Mouse (Mus musculus) heart, embryonic 14.5 days (tissue): ENCODE measurements around the gene Sipa1l3. TPM values are rescaled to one million over a fixed set of nuclear protein-coding genes. Genes with fewer than 3 reads are reported as not detected.

Experiments used
- ATAC-seq: fragments of 200-750 bp; cut with Nextera tagmentation; 2 replicates; pipeline ENCODE4 v1.8.0; 2017; ENCODE audit warnings: low read depth, moderate TSS enrichment; ENCODE audit not compliant: insufficient number of reproducible peaks, insufficient read depth, low FRiP score
- H3K27ac ChIP-seq, 2 experiments: fragments of 200-500 bp in 1 of 2; fragments of 300-500 bp in 1 of 2; sonication (generic) in 1 of 2; replicated peaks in 1 of 2; 2 replicates each; pipeline ENCODE4 v1.5.1; 2012 to 2014; ENCODE audit warnings: low read depth in 2 of 2, low read length in 2 of 2, control low read depth in 1 of 2, mild to moderate bottlenecking in 1 of 2, mixed read lengths in 1 of 2; ENCODE audit not compliant: control insufficient read depth in 1 of 2, insufficient read depth in 1 of 2
- H3K27me3 ChIP-seq: fragments of 300-500 bp; sonication (generic); 2 replicates; pipeline ENCODE4 v1.6.1; 2014; ENCODE audit warnings: mild to moderate bottlenecking, low read length, control low read depth; ENCODE audit not compliant: control insufficient read depth, insufficient read depth
- H3K36me3 ChIP-seq: fragments of 300-500 bp; sonication (generic); 2 replicates; pipeline ENCODE4 v1.6.1; 2014; ENCODE audit warnings: mild to moderate bottlenecking, control low read depth, low read length, mixed read lengths; ENCODE audit not compliant: control insufficient read depth, insufficient read depth
- H3K4me1 ChIP-seq, 2 experiments: fragments of 200-500 bp in 1 of 2; fragments of 300-500 bp in 1 of 2; sonication (generic) in 1 of 2; 2 replicates each; pipeline ENCODE4 v1.6.1; 2012 to 2014; ENCODE audit warnings: low read length in 2 of 2, control low read depth in 1 of 2, mixed read lengths in 1 of 2; ENCODE audit not compliant: control insufficient read depth in 2 of 2, insufficient read depth in 2 of 2
- H3K4me2 ChIP-seq: fragments of 300-500 bp; sonication (generic); 2 replicates; pipeline ENCODE4 v1.6.1; 2014; ENCODE audit warnings: mild to moderate bottlenecking, low read length
- H3K4me3 ChIP-seq, 2 experiments: fragments of 200-500 bp in 1 of 2; fragments of 300-500 bp in 1 of 2; sonication (generic) in 1 of 2; 2 replicates each; pipeline ENCODE4 v1.5.1; 2012 to 2014; ENCODE audit warnings: low read length in 2 of 2, mild to moderate bottlenecking in 2 of 2, control low read depth in 1 of 2, low read depth in 1 of 2, moderate library complexity in 1 of 2; ENCODE audit not compliant: control insufficient read depth in 1 of 2, insufficient read depth in 1 of 2
- H3K9ac ChIP-seq: fragments of 300-500 bp; sonication (generic); 2 replicates; pipeline ENCODE4 v1.6.1; 2014; ENCODE audit warnings: mild to moderate bottlenecking, low read length
- H3K9me3 ChIP-seq: fragments of 300-500 bp; sonication (generic); 2 replicates; pipeline ENCODE4 v1.6.1; 2016; ENCODE audit warnings: low read length, control low read depth; ENCODE audit not compliant: control insufficient read depth
- WGBS: fragments of 180-500 bp; shearing (Covaris S2); extraction: QIAGEN DNeasy Blood & Tissue Kit; methylation state at CpG from one replicate; pipeline ENCODE4 v1.1.7; 2014; 5-methylcytosine and 5-hydroxymethylcytosine counted together
- polyA plus RNA-seq: library from polyadenylated mRNA; unstranded; fragments of >200 nt; fragmentation: Nextera tagmentation; extraction: Ambion mirVana; gene quantifications from 2 replicates; pipeline ENCODE4 v1.2.1, GENCODE M21; 2014

Gene Sipa1l3
- polyA plus RNA-seq, 1 experiment from 2014 or later: 3.4 TPM

DNA sequence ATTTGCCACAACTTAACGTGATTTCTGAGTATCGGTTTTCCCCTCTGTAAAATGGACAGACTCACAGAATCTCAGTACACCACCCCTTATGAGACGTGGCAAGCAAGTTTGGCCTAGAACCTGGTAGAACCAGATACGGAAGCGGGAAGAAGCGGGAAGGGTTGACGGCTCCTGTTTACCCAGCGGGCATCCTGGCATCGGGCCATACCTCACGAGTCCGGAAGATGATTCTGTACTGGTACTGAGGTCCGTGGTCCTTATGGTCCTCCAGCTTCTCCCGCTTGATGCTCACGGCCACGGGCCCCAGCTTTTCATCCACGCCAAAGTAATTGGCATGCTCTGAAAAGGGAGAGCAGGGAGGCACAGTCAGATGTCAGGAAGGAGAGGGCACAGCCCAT is 121.5 kb downstream of the Sipa1l3 start:
- Histone ChIP-seq H3K9me3 (no peaks in the 10 kb centered on the region), H3K9ac (no peak overlapping the region), H3K27me3 (peaks cover 81% of the 10 kb centered on the region), H3K4me2 (no peak overlapping the region), H3K36me3 (no peaks in the 10 kb centered on the region), H3K27ac (no peak overlapping the region), H3K4me1 (peaks cover 4 to 9% of the 10 kb centered on the region in 2 experiments), H3K4me3 (no peak overlapping the region)
- no peak for ATAC-seq
- WGBS: 90% methylated on average over 16 of the region's 16 CpGs

DNA sequence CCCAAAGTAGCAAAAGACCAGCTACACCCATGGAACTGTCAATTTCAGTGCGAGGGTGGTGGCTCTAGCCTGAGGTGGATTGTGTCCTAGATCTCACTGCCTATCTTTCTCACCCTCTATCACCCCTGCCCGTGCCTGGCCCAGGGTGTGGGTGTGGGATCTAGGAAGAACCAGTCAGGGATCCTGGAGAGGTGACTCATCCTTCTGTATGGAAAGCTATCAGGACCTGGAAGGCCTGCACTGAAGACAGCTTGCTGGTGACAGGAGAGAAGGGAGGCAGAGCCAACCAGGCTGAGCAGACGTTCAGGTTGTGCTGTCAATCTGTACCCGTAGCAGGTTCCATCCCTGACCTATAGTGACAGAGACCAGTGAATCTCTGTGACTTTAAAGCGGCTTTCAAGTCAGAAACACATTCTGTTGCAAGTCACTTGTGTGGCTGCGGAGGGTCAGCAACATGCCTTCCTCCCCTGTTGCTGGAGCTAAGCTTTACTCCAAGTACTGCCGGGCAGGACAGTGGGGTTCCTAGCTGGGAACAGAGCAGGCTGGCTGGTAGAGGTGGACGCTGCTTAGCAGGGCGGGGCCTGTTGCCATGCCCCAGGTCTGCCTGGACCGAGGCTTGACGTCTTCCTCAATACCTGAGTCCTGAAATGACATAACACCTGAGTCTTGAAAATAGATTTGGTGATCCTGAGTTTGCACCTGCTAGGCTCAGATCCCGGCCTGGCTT is 122.1 kb downstream of the Sipa1l3 start:
- H3K27me3 ChIP-seq: peaks cover 83% of the 10 kb centered on the region
- WGBS: 81% methylated on average over 12 of the region's 12 CpGs

DNA sequence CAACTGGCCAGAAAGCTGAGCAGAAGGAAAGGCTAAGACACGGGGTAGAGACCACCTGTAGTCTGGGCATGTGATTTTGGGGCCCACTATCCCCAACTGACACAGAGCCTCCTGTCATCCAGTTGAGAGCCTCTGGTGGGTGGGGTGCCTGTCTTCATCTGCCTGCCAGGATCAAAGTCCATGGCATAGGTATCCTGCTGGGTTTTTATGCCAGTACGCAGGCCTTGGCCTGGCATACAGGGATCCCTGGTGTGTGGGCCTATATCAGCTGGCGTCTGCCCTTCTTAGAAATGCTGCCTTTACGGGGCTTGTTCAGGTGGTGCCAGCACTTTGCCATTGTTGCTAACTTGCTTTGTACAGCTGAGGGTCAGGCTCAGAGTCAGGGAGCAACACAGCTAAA is 123.3 kb downstream of the Sipa1l3 start:
- peaks cover 7 to 9% of the 10 kb centered on the region in 2 experiments for H3K4me1 ChIP-seq
- ATAC-seq: no peak
- H3K9ac ChIP-seq: no peak overlapping the region
- no peaks in the 10 kb centered on the region for H3K9me3 ChIP-seq
- H3K27me3 ChIP-seq: peaks cover 82% of the 10 kb centered on the region
- no peak overlapping the region for H3K4me2 ChIP-seq
- 92% methylated on average over 4 of the region's 4 CpGs for WGBS
- H3K36me3 ChIP-seq: no peaks in the 10 kb centered on the region
- no peak overlapping the region for H3K4me3 ChIP-seq
- H3K27ac ChIP-seq: no peak overlapping the region

More for the DNA sequence above, 122.1 kb downstream of the Sipa1l3 start:
- Histone ChIP-seq H3K4me1 (peaks cover 4 to 9% of the 10 kb centered on the region in 2 experiments), H3K4me3 (no peak overlapping the region), H3K4me2 (no peak overlapping the region), H3K9ac (no peak overlapping the region), H3K36me3 (no peaks in the 10 kb centered on the region), H3K9me3 (no peaks in the 10 kb centered on the region), H3K27ac (no peak overlapping the region)
- ATAC-seq: no peak

DNA sequence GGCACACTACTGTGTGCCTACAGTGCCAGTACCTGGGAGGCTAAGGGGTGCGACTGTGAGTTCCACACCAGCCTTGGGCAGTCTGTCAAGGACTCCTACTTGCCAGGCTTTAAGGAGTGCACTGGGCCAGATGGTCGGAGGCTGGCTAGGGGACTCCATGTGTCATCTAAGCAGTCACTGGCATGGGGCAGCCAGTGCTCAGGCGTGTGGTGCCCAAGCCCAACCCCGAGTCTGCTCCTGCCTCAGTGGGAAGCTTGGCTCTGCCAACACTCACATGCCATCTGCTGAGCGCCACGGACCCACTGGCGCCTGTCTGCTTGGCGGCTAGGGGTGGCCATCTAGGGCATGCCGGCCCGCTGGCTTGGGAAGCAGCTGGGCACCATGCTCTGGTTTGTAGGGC is 125.1 kb downstream of the Sipa1l3 start:
- peaks cover 66% of the 10 kb centered on the region for H3K27me3 ChIP-seq
- no peak overlapping the region for H3K4me2 ChIP-seq
- peaks cover 8 to 9% of the 10 kb centered on the region in 2 experiments for H3K4me1 ChIP-seq
- no peaks in the 10 kb centered on the region for H3K36me3 ChIP-seq
- H3K27ac ChIP-seq: no peak overlapping the region
- no peak overlapping the region for H3K9ac ChIP-seq
- H3K9me3 ChIP-seq: no peaks in the 10 kb centered on the region
- no peak for ATAC-seq
- 91% methylated on average over 10 of the region's 10 CpGs for WGBS
- no peak overlapping the region for H3K4me3 ChIP-seq

DNA sequence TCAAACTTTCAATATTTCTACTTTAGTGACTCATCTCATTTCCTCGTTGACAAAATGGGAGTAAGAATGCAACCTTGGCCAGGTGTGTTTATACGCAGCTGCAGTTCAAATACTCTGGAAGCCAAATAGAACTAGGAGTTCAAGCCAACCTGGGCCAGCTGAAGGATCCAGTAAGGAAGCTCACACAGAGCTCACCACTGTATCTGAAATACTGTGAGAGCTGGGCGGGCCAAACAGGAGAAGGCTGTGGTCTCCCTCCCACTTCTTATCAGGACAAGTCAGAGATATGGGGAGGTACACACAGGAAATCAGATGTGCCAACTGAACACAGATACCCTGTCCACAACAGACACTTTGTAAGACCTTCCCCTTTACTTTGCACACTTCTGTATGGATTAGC is 125.6 kb downstream of the Sipa1l3 start:
- 76% methylated on average over 3 of the region's 3 CpGs for WGBS

DNA sequence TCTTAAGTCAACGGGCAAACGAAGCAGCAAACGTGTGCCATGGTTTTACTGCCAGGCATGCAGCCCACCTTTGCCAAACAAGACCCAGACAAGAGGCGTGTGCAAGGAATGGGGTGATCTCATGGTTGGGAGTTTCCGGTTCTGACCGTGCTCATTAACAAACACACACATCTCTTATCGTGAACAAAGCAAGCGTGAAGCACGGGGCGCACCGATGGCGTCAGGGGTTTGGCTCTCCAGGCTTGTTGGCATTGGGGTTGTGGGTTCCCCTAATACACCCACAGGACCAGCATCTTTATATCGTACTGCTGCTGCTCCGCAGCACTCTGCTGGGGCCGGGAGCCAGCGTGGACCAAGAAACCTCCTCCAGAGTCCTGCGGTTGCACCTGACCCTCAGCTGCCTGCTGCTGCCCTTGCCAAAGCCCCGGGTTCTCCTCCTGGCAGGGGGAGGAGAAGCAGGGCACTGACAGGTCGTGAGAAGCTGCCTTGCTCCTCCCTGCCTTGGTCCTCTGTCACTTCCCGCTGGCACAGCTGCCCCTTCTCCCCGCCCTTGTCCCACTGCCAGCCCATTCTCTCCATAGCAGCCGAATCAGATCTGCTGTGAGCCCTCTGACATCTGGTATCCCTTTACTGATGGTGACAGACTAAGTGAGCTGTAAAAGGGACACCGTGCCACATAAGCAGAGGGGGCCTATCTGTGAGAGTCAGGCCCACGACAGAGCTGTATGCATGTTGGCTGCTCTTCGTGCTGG is 126.5 kb downstream of the Sipa1l3 start:
- peaks cover 0 to 4% of the 10 kb centered on the region in 2 experiments; a peak in 3 of 4 replicates for H3K4me1 ChIP-seq
- no peak for ATAC-seq
- H3K27ac ChIP-seq: no peak overlapping the region
- no peaks in the 10 kb centered on the region for H3K36me3 ChIP-seq
- H3K27me3 ChIP-seq: peaks cover 69% of the 10 kb centered on the region
- WGBS: 72% methylated on average over 25 of the region's 25 CpGs
- H3K9me3 ChIP-seq: no peaks in the 10 kb centered on the region
- H3K4me2 ChIP-seq: no peak overlapping the region
- H3K4me3 ChIP-seq: no peak overlapping the region
- no peak overlapping the region for H3K9ac ChIP-seq

More for the DNA sequence above, 125.6 kb downstream of the Sipa1l3 start:
- H3K4me2 ChIP-seq: no peak overlapping the region
- no peak for ATAC-seq
- peaks cover 66% of the 10 kb centered on the region for H3K27me3 ChIP-seq
- no peak overlapping the region for H3K4me3 ChIP-seq
- peaks cover 8 to 9% of the 10 kb centered on the region in 2 experiments for H3K4me1 ChIP-seq
- H3K9me3 ChIP-seq: no peaks in the 10 kb centered on the region
- no peak overlapping the region for H3K27ac ChIP-seq
- H3K36me3 ChIP-seq: no peaks in the 10 kb centered on the region
- H3K9ac ChIP-seq: no peak overlapping the region

DNA sequence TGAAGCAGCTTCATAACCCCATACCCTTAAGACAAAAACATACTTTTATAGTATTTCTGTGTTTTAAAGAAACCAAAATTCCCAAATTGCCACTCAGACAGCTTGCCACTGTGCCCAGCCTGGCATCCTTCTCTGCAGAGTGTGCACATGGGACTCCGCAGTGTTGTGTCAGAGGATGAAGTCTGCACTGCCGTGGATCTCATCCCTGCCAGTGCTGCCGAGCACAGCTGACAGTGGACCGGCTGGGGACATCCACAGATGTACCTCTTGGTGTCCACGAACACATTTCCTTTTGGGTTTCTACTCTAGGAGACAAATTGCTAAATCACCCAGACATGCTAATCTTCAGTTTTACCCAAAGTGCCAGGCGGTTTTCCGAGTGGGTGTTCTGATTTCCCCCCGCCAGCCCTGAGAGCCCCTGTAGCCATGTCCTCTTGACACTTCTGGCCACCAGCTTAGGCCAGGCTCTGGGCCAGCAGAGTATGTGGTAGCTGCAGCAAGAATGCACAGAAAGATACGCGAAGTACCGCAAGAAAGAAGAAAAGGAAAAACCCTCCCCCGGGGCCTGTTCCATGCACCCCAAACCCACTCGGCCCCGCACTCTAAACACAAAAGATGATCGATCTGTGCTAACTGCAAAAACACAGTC is 127.2 kb downstream of the Sipa1l3 start:
- no peaks in the 10 kb centered on the region for H3K9me3 ChIP-seq
- peaks cover 66% of the 10 kb centered on the region for H3K27me3 ChIP-seq
- no peak overlapping the region for H3K4me2 ChIP-seq
- H3K4me3 ChIP-seq: no peak overlapping the region
- 85% methylated on average over 15 of the region's 15 CpGs for WGBS
- no peak overlapping the region for H3K9ac ChIP-seq
- H3K4me1 ChIP-seq: peaks cover 0 to 4% of the 10 kb centered on the region in 2 experiments; a peak in 2 of 4 replicates
- ATAC-seq: no peak
- no peak overlapping the region for H3K27ac ChIP-seq
- H3K36me3 ChIP-seq: no peaks in the 10 kb centered on the region
